Mouse (Mus musculus): ENCODE data around the gene Atxn7. TPM values are rescaled to one million over a fixed set of nuclear protein-coding genes. Genes with fewer than 3 reads are reported as not detected.
A peak's percentile ranks its signal among the peaks of the same experiment; 100 is the strongest.

The Atxn7 gene
- polyA plus RNA-seq, 1 experiment from 2014 or later: 0.94 TPM

DNA sequence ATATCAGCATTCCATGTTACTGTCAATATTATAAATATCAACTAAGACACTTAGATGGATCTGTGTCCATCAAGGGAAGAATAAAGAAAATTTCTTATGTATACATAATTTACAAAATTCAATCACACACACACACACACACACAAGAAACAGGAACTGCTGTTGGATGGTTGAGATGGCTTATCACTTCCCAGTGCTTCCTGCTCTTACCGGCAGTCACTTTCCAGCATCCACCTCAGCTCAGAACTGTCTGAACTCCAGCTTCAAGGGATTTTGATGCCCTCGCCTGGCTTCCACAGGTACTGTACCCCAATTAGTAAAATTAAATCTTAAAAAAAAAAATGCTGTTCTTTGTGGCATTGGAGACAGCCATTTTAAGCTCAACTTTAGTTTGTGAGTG is 27.2 kb downstream of the Atxn7 start:
- Histone ChIP-seq H3K36me3 (replicated peaks) (no peaks in the 10 kb centered on the region), H3K27ac (replicated peaks) (no peak overlapping the region), H3K4me1 (replicated peaks) (no peaks in the 10 kb centered on the region), H3K4me3 (replicated peaks) (no peak overlapping the region), H3K4me2 (no peak overlapping the region), H3K27me3 (no peaks in the 10 kb centered on the region), H3K9me3 (replicated peaks) (no peaks in the 10 kb centered on the region), H3K9ac (no peak overlapping the region)
- ATAC-seq (ENCODE audit: insufficient read depth): no peak
- 12% methylated on average over 2 of the region's 2 CpGs for WGBS (ENCODE audit: insufficient replicate concordance)

DNA sequence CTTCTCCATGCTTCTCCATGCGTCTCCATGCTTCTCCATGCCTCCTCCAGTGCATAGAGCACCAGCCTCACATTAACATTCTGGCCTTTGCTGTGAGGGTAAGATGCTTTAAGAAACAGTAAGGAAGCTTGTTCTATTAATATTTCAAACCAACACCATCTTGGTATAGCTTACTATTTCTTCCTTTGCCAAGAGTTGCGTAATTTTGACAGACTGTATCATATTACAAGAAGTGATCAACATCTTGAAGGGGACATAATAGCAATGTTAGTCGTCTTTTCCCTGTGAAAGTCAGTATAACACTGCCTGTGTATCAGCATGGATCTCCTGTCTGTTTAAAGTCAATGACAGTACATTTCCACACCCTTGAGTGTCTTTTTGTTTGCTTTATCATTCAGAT is 29.5 kb downstream of the Atxn7 start:
- H3K9me3 ChIP-seq (replicated peaks): no peaks in the 10 kb centered on the region
- ATAC-seq (ENCODE audit: insufficient read depth): no peak
- H3K9ac ChIP-seq: no peak overlapping the region
- H3K4me3 ChIP-seq (replicated peaks): no peak overlapping the region
- H3K27me3 ChIP-seq: no peaks in the 10 kb centered on the region
- H3K4me2 ChIP-seq: no peak overlapping the region
- H3K4me1 ChIP-seq (replicated peaks): peaks cover 6% of the 10 kb centered on the region
- 68% methylated on average over 3 of the region's 3 CpGs for WGBS (ENCODE audit: insufficient replicate concordance)
- H3K36me3 ChIP-seq (replicated peaks): no peaks in the 10 kb centered on the region
- no peak overlapping the region for H3K27ac ChIP-seq (replicated peaks)

DNA sequence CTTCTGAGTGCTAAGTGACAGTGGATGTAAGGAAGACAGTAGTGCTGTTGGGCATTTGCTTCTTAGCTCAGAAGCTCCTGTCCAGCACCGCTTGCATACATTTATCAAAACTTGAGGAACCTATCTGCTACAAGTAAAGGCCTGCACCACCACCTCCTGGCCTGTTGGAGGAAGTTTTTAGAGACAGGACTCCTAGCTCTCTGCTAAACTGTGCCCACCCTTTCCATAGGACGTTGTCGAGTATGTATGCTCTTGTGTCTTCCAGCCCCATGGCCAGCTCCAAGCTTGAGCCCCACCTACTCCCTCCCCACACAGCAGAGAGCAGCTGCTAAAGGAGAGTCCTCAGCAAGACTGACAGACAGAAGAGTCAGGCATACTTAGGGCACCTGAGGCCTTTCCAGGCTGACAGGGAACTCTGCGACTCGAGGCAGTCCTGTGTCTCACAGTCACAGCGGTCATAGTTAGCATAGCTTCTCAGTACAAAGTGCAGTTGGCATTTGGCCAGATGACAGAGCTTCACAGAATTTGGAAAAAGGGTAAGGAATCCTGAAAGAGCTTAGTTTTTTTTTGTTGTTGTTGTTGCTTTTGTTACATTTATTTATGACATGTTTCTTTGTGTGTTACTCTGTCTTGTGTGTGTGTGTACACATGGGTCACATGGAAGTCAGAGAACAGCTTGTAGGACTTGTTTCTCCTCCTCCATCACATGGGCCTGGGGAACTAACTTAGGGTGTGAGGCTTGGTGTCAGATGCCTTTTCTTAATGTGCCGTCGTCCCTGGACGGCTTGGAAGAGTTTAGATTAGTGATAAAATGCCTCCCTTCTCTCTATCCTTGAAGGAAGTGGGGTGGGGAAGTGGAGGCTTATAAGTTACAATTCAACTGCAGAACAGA is 34.2 kb downstream of the Atxn7 start:
- ATAC-seq (ENCODE audit: insufficient read depth): peak; percentile 40; the same call in 1 of the 2 replicates
- Histone ChIP-seq H3K9ac (no peak overlapping the region), H3K27ac (replicated peaks) (no peak overlapping the region), H3K4me1 (replicated peaks) (peaks cover 10% of the 10 kb centered on the region), H3K9me3 (replicated peaks) (no peaks in the 10 kb centered on the region), H3K27me3 (no peaks in the 10 kb centered on the region), H3K4me2 (no peak overlapping the region; the same call in 1 of the 2 replicates), H3K36me3 (replicated peaks) (no peaks in the 10 kb centered on the region), H3K4me3 (replicated peaks) (no peak overlapping the region)
- WGBS (ENCODE audit: insufficient replicate concordance): 49% methylated on average over 9 of the region's 9 CpGs

DNA sequence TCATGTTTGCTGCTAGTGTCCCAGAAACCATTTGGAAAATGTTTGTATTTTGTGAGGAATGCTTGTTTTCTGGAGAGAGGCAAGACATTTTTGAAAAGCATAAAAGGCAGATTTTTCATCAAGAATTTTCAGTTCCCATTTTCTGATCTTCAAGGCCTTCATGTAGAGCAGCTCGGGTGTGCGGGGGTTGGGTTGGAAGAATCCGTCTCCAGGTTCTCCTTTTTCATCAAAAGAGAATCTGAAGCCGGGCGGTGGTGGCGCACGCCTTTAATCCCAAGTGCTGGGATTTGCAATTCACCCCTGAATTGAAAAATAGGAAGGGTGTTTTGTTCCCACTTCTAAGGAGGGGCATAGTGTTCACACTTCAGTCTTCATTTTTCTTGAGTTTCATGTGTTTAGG is 41.5 kb downstream of the Atxn7 start:
- 81% methylated on average over 7 of the region's 7 CpGs for WGBS (ENCODE audit: insufficient replicate concordance)
- Histone ChIP-seq H3K9me3 (replicated peaks) (no peaks in the 10 kb centered on the region), H3K4me3 (replicated peaks) (no peak overlapping the region), H3K4me1 (replicated peaks) (no peaks in the 10 kb centered on the region), H3K27me3 (no peaks in the 10 kb centered on the region), H3K4me2 (no peak overlapping the region), H3K27ac (replicated peaks) (no peak overlapping the region), H3K36me3 (replicated peaks) (no peaks in the 10 kb centered on the region), H3K9ac (no peak overlapping the region)
- no peak for ATAC-seq (ENCODE audit: insufficient read depth)

DNA sequence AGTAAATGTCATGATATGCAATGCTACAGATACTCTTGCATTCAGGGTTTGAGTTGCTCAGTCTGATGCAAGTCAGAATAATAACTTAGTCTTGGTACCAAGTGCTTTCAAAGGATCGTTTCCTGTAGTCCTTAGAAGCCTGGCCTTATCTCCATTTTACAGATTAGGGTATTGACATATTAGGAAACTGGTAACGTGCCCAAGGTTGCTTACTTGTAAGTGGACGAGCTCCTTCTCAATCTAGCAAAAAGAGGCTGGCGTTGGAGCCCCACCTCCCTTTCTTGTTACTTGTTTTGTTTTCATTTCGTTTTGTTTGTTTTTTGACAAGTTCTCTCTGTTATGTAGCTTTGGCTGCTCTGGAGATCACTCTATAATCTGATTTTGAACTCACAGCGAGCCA is 48.5 kb downstream of the Atxn7 start:
- 19% methylated on average over 6 of the region's 6 CpGs for WGBS (ENCODE audit: insufficient replicate concordance)
- Histone ChIP-seq H3K27ac (replicated peaks) (no peak overlapping the region), H3K4me1 (replicated peaks) (peaks cover 24% of the 10 kb centered on the region), H3K27me3 (no peaks in the 10 kb centered on the region), H3K9me3 (replicated peaks) (no peaks in the 10 kb centered on the region), H3K36me3 (replicated peaks) (no peaks in the 10 kb centered on the region), H3K9ac (no peak overlapping the region), H3K4me3 (replicated peaks) (no peak overlapping the region), H3K4me2 (no peak overlapping the region)
- no peak for ATAC-seq (ENCODE audit: insufficient read depth)

DNA sequence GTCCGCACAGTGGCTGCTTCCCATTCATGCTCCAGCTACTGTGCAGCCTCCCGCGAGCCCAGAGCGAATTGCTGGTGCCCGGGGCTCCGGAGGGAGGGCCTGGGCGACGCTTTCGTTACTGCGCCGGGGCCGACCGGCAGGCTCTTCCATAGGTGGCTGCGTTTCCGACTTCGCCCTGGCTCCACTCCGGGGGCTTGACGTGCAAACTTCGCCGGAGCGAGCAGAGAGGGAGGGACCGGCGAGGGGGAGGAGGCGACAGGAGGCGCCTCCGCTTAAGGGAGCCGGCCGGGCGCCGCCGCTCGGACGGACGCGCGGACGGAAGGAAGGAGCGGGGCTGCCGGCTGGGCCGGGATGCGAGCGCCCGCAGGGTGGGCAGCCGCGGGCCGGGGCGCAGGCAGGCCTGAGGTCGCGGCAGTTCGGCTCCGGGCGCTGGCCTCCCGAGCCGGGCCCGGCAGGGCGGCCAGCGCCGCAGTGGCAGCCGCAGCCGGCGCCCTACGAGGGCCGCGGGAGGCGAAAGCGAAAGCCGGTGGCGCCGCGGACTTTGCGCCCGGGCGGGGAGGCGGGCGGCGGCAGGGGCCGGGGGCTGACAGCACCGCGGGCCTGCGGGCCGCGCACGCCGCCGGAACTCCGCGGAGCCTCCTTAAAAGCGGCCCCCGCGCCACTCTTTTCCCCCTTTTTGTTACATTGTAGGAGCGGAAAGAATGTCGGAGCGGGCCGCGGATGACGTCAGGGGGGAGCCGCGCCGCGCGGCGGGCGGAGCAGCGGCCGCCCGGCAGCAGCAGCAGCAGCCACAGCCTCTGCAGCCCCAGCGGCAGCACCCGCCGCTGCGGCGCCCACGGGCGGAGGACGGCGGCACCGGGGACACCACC is 51.4 kb downstream of the Atxn7 start:
- under 1% methylated on average over 112 of the region's 116 CpGs for WGBS (ENCODE audit: insufficient replicate concordance)
- no peaks in the 10 kb centered on the region for H3K9me3 ChIP-seq (replicated peaks)
- peak overlapping the region; percentile 93 for H3K4me2 ChIP-seq
- peak overlapping the region; percentile 95 for H3K4me3 ChIP-seq (replicated peaks)
- no peaks in the 10 kb centered on the region for H3K27me3 ChIP-seq
- peak overlapping the region; percentile 92 for H3K27ac ChIP-seq (replicated peaks)
- H3K4me1 ChIP-seq (replicated peaks): peaks cover 26% of the 10 kb centered on the region
- H3K36me3 ChIP-seq (replicated peaks): 0 out of 2 replicates have a peak, but pooled peaks cover 4% of the 10 kb centered on the region
- peak; percentile 86 for ATAC-seq (ENCODE audit: insufficient read depth)
- H3K9ac ChIP-seq: peak overlapping the region; percentile 91

DNA sequence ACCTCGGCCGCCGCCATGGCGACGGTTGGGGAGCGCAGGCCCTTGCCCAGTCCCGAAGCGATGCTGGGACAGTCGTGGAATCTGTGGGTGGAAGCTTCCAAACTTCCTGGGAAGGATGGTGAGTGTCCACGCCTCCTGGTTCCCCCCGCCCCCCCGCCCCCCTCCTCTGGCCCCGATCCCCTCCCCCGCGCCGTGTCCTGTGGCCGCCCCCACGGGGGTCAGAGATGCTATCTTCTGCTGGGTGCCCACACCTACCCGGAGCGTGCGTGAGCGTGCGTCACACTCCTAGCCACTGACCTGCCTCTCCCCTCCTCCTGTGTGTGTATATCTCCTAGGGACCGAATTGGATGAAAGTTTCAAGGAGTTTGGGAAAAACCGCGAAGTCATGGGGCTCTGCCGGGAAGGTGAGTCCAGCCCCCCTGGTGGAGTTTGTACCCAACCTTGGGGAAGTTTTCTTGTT is 52.0 kb downstream of the Atxn7 start:
- peak overlapping the region; percentile 91 for H3K9ac ChIP-seq
- peak; percentile 53 for ATAC-seq (ENCODE audit: insufficient read depth)
- H3K4me1 ChIP-seq (replicated peaks): peaks cover 26% of the 10 kb centered on the region

DNA sequence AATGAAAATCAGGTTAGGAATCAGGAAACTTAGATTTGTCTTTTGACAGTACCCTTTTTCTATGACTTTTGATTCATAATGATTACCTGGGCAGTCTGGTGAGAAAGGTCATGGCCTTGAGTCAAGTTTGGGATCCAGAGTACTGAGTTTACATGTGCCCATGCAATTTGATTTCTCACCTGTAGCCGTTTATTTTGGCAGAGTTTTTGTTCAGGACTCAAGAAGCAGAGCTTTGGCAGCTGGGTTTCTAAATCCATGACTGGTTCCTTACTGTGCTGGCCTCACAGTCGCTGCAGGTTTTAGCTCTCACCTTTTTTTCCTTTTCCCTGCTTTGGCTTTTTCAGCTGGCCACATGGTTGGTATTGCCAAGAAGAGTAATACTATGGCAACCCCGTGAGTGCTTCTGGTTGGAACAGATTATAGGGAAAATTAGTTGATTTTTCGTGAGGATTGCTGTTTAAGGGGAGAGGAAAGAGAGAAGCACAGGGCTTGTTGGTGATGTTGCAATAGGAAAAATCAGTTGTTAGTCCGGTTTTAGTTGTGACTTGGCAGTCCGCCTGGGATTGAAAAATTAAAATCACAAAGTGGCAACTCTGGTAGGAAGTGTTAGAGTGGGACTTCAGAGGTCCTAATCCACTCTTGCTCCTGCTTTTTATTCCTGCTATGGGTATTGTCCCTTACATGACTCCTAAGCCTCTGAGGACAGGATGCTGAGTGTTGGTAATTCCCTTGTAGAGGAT is 53.6 kb downstream of the Atxn7 start:
- H3K27ac ChIP-seq (replicated peaks): no peak overlapping the region

More for the DNA sequence above, 52.0 kb downstream of the Atxn7 start:
- WGBS (ENCODE audit: insufficient replicate concordance): 1% methylated on average over 25 of the region's 27 CpGs
- 0 out of 2 replicates have a peak, but pooled peaks cover 9% of the 10 kb centered on the region for H3K36me3 ChIP-seq (replicated peaks)
- H3K27ac ChIP-seq (replicated peaks): peak overlapping the region; percentile 92
- H3K9me3 ChIP-seq (replicated peaks): no peaks in the 10 kb centered on the region
- peak overlapping the region; percentile 95 for H3K4me3 ChIP-seq (replicated peaks)
- no peaks in the 10 kb centered on the region for H3K27me3 ChIP-seq
- peak overlapping the region; percentile 93 for H3K4me2 ChIP-seq

DNA sequence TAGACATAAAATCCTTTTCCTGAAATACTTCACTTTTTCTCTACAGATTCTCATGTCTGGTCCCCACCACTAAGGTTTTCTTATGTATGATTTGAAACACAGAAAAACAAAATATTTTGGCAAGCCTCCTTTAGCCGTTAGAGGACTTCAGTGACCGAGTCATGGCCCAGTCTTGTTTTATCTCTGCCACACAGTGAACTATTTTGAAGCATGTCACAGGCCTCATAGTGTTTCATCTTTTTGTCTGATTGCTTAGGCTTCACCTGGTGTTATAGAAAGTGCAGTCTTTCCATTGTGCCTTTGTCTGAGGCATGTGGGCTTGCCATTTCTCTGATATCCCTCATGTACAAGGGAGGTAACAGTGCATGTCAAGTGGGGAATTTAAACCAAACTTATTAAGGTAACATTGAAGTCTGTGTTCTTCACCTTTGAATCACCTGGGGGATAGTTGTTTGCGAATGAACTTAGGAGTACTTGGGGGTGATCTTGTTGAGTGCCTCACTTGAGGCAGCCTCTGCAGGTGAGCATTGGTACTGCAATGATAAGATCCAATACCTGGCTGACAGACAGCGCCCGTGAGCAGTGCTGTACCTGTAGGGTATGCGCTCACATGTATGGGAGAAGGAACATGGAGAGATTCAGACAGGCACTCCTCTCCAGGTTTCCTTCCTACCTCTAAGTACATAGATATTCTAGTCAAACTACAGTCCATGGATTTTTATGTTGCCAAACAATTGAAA is 58.1 kb downstream of the Atxn7 start:
- H3K4me2 ChIP-seq: no peak overlapping the region
- H3K27ac ChIP-seq (replicated peaks): no peak overlapping the region
- H3K9ac ChIP-seq: no peak overlapping the region
- 0 out of 2 replicates have a peak, but pooled peaks cover 9% of the 10 kb centered on the region for H3K36me3 ChIP-seq (replicated peaks)
- H3K9me3 ChIP-seq (replicated peaks): no peaks in the 10 kb centered on the region
- H3K4me3 ChIP-seq (replicated peaks): no peak overlapping the region
- no peak for ATAC-seq (ENCODE audit: insufficient read depth)
- no peaks in the 10 kb centered on the region for H3K27me3 ChIP-seq
- H3K4me1 ChIP-seq (replicated peaks): 0 out of 2 replicates have a peak, but pooled peaks cover 5% of the 10 kb centered on the region
- WGBS (ENCODE audit: insufficient replicate concordance): 70% methylated on average over 6 of the region's 6 CpGs

More for the DNA sequence above, 53.6 kb downstream of the Atxn7 start:
- H3K27me3 ChIP-seq: no peaks in the 10 kb centered on the region
- H3K9me3 ChIP-seq (replicated peaks): no peaks in the 10 kb centered on the region
- no peak for ATAC-seq (ENCODE audit: insufficient read depth)
- H3K4me1 ChIP-seq (replicated peaks): peaks cover 26% of the 10 kb centered on the region
- 0 out of 2 replicates have a peak, but pooled peaks cover 9% of the 10 kb centered on the region for H3K36me3 ChIP-seq (replicated peaks)
- H3K9ac ChIP-seq: no peak overlapping the region
- H3K4me2 ChIP-seq: no peak overlapping the region
- WGBS (ENCODE audit: insufficient replicate concordance): 69% methylated on average over 6 of the region's 6 CpGs
- H3K4me3 ChIP-seq (replicated peaks): no peak overlapping the region

DNA sequence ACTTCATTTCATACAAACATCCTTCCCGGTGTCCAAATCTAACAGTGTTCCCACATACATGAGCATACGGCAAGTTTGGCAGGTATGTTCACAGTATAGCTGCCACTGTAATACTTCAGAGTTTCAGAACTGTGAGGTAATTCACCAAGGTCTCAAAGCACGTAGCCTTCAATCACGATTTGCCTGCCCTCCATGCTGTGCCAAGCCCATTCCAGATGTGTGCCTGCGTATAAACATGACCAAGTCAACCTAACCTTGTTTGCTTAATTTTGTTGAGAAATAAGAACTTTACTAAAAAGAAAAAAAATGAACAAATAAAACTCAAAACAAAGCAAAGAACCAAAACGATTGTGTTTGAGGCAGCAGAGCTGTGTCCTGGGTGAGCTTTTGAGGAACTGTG is 60.0 kb downstream of the Atxn7 start:
- Histone ChIP-seq H3K9me3 (replicated peaks) (no peaks in the 10 kb centered on the region), H3K27me3 (no peaks in the 10 kb centered on the region), H3K36me3 (replicated peaks) (0 out of 2 replicates have a peak, but pooled peaks cover 9% of the 10 kb centered on the region), H3K4me2 (no peak overlapping the region), H3K4me1 (replicated peaks) (no peaks in the 10 kb centered on the region), H3K4me3 (replicated peaks) (no peak overlapping the region), H3K9ac (no peak overlapping the region), H3K27ac (replicated peaks) (no peak overlapping the region)
- WGBS (ENCODE audit: insufficient replicate concordance): 84% methylated on average over 6 of the region's 6 CpGs
- ATAC-seq (ENCODE audit: insufficient read depth): no peak

Measured in liver, embryonic 15.5 days (tissue).